Mouse (Mus musculus): ENCODE results near the gene Phlda3. TPM values are rescaled to one million over a fixed set of nuclear protein-coding genes. Genes with fewer than 3 reads are reported as not detected.
A peak's percentile ranks its signal among the peaks of the same experiment; 100 is the strongest.

The Phlda3 gene
- polyA plus RNA-seq (2014; fragmentation: Nextera tagmentation; extraction: Ambion mirVana): 20.7 and 25.1 TPM in 2 replicates

DNA sequence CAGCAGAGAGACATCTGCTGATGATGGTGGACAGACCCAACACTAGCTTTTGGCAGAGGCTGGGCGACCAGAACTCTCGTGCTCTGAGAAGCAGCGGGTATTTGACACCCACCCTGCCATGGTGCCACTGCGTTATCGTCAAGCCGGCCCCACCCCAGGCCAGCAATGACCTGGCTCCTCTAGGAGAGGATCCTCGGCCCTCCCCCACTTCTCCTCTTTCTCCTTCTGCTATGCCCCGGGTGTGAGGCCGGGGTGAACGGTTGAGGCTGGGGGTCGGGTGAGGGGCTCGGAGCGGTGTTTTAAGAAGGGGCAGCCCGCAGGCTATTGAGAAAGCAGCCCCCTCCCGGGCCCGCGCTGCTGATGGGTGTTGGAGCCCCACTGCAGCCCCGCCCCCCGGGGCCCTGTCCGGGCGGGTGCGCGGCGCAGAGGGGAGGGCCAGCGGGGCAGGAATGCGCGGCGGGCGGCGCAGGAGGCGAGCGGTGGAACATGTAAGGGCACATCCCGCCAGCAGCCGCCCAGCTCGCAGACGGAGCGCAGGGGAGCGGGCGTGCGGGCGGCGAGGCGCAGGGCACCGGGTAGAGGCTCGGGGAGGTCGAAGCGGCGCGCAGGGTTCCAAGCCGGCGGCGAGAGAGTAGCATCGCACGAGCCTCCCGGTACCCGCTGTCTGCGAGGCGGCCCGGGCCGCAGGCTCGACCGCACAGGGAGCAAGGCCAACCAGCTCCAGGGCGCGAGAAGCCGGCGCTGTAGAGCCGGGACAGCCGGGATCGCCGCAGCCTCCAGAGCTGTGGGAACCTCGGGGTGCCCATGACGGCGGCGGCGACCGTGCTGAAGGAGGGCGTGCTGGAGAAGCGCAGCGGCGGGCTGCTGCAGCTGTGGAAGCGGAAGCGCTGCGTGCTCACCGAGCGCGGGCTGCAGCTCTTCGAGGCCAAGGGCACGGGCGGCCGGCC, at the start of gene Phlda3:
Gene Phlda3, plus strand, starts transcription at position 475 of the 947 bp plus-strand sequence.
- peak within 1 kb of the TSS; percentile 56 for H3K4me3 ChIP-seq (replicated peaks; ENCODE audit: low read depth, low read length)
- peaks cover 17% of the 10 kb centered on the region for H3K4me1 ChIP-seq (ENCODE audit: control insufficient read depth, insufficient read depth, low read length)
- no peaks in the 10 kb centered on the region for H3K9me3 ChIP-seq (ENCODE audit: control insufficient read depth, low read length)
- peaks cover 5% of the 10 kb centered on the region; the same call in 1 of the 2 replicates for H3K27me3 ChIP-seq (ENCODE audit: control insufficient read depth, insufficient read depth, low read length)
- peak; percentile 79 for DNase-seq
- peak; percentile 88 for ATAC-seq (ENCODE audit: low FRiP score, low TSS enrichment)
- peak within 1 kb of the TSS; percentile 75 for H3K9ac ChIP-seq (replicated peaks; ENCODE audit: low read length)
- H3K4me2 ChIP-seq (ENCODE audit: low read length): peak within 1 kb of the TSS; percentile 94
- under 1% methylated on average over 85 of the region's 90 CpGs for WGBS
- H3K36me3 ChIP-seq (ENCODE audit: control insufficient read depth, insufficient read depth, low read length): no peaks in the 10 kb centered on the region
- H3K27ac ChIP-seq (replicated peaks; ENCODE audit: low read depth, low read length): peak within 1 kb of the TSS; percentile 74

GRCm38 (mm10) chr1:135719486-135719885, 46.4 kb upstream of the Phlda3 start:
- Histone ChIP-seq H3K4me1 (ENCODE audit: control insufficient read depth, insufficient read depth, low read length) (no peaks in the 10 kb centered on the region), H3K9ac (replicated peaks; ENCODE audit: low read length) (no peak overlapping the region), H3K4me2 (ENCODE audit: low read length) (no peak overlapping the region), H3K27me3 (ENCODE audit: control insufficient read depth, insufficient read depth, low read length) (no peaks in the 10 kb centered on the region), H3K4me3 (replicated peaks; ENCODE audit: low read depth, low read length) (no peak overlapping the region), H3K27ac (replicated peaks; ENCODE audit: low read depth, low read length) (no peak overlapping the region), H3K36me3 (ENCODE audit: control insufficient read depth, insufficient read depth, low read length) (no peaks in the 10 kb centered on the region), H3K9me3 (ENCODE audit: control insufficient read depth, low read length) (no peaks in the 10 kb centered on the region)
- ATAC-seq (ENCODE audit: low FRiP score, low TSS enrichment) (peak; percentile 34; the same call in 1 of the 2 replicates), DNase-seq (peak; percentile 87)
- WGBS: 18% methylated on average over 9 of the region's 9 CpGs

GRCm38 (mm10) chr1:135719983-135720382, 45.9 kb upstream of the Phlda3 start, which contains the start of gene Csrp1:
Gene Csrp1 (plus strand): TSS chr1:135720061.
- no peaks in the 10 kb centered on the region for H3K36me3 ChIP-seq (ENCODE audit: control insufficient read depth, insufficient read depth, low read length)
- H3K9ac ChIP-seq (replicated peaks; ENCODE audit: low read length): no peak within 1 kb of the TSS
- H3K27ac ChIP-seq (replicated peaks; ENCODE audit: low read depth, low read length): no peak within 1 kb of the TSS
- DNase-seq (no peak), ATAC-seq (ENCODE audit: low FRiP score, low TSS enrichment) (no peak)
- H3K4me3 ChIP-seq (replicated peaks; ENCODE audit: low read depth, low read length): no peak within 1 kb of the TSS
- H3K4me1 ChIP-seq (ENCODE audit: control insufficient read depth, insufficient read depth, low read length): no peaks in the 10 kb centered on the region
- WGBS: 75% methylated on average over 6 of the region's 6 CpGs
- H3K4me2 ChIP-seq (ENCODE audit: low read length): no peak within 1 kb of the TSS
- H3K27me3 ChIP-seq (ENCODE audit: control insufficient read depth, insufficient read depth, low read length): no peaks in the 10 kb centered on the region
- H3K9me3 ChIP-seq (ENCODE audit: control insufficient read depth, low read length): no peaks in the 10 kb centered on the region

- DNase-seq: no peak
- Histone ChIP-seq H3K4me1 (ENCODE audit: control insufficient read depth, insufficient read depth, low read length) (no peaks in the 10 kb centered on the region), H3K9ac (replicated peaks; ENCODE audit: low read length) (no peak overlapping the region), H3K27me3 (ENCODE audit: control insufficient read depth, insufficient read depth, low read length) (no peaks in the 10 kb centered on the region), H3K4me2 (ENCODE audit: low read length) (no peak overlapping the region), H3K27ac (replicated peaks; ENCODE audit: low read depth, low read length) (no peak overlapping the region), H3K4me3 (replicated peaks; ENCODE audit: low read depth, low read length) (no peak overlapping the region), H3K36me3 (ENCODE audit: control insufficient read depth, insufficient read depth, low read length) (no peaks in the 10 kb centered on the region), H3K9me3 (ENCODE audit: control insufficient read depth, low read length) (no peaks in the 10 kb centered on the region)
- ATAC-seq (ENCODE audit: low FRiP score, low TSS enrichment): no peak
- WGBS: 53% methylated on average over 1 of the region's 1 CpGs
These were observed 42.9 kb upstream of the Phlda3 start for GRCm38 (mm10) chr1:135723016-135723415.

DNA sequence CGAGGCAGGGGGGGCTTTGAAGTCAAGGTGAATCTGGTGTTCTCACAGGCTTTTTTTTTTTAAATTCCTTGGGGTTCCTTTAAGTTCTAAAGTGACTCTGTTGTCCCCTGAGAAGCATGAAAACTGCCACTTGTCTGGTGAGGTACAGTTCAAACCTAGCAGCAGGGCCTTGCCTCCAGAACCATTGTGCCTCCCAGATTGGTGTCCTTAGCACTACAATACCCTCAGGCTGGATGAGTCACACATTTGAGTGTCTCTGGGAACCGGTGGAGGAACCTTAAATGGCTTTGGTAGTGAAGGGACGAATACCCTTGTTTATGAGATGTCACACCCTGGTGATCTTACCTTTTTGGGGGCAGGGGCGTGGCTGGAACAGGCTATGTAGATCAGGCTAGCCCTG, 41.8 kb upstream of the Phlda3 start:
- Histone ChIP-seq H3K4me1 (ENCODE audit: control insufficient read depth, insufficient read depth, low read length) (peaks cover under 1% of the 10 kb centered on the region; the same call in 1 of the 2 replicates), H3K9ac (replicated peaks; ENCODE audit: low read length) (no peak overlapping the region), H3K27me3 (ENCODE audit: control insufficient read depth, insufficient read depth, low read length) (no peaks in the 10 kb centered on the region), H3K27ac (replicated peaks; ENCODE audit: low read depth, low read length) (no peak overlapping the region), H3K4me3 (replicated peaks; ENCODE audit: low read depth, low read length) (no peak overlapping the region), H3K36me3 (ENCODE audit: control insufficient read depth, insufficient read depth, low read length) (no peaks in the 10 kb centered on the region), H3K4me2 (ENCODE audit: low read length) (no peak overlapping the region), H3K9me3 (ENCODE audit: control insufficient read depth, low read length) (no peaks in the 10 kb centered on the region)
- ATAC-seq (ENCODE audit: low FRiP score, low TSS enrichment) (no peak), DNase-seq (no peak)
- 69% methylated on average over 4 of the region's 4 CpGs for WGBS

GRCm38 (mm10) chr1:135725324-135725723, 40.6 kb upstream of the Phlda3 start:
- H3K9ac ChIP-seq (replicated peaks; ENCODE audit: low read length): no peak overlapping the region
- no peak overlapping the region for H3K4me2 ChIP-seq (ENCODE audit: low read length)
- ATAC-seq (ENCODE audit: low FRiP score, low TSS enrichment) (no peak), DNase-seq (no peak)
- no peaks in the 10 kb centered on the region for H3K36me3 ChIP-seq (ENCODE audit: control insufficient read depth, insufficient read depth, low read length)
- no peaks in the 10 kb centered on the region for H3K27me3 ChIP-seq (ENCODE audit: control insufficient read depth, insufficient read depth, low read length)
- H3K27ac ChIP-seq (replicated peaks; ENCODE audit: low read depth, low read length): no peak overlapping the region
- WGBS: 95% methylated on average over 6 of the region's 6 CpGs
- no peaks in the 10 kb centered on the region for H3K9me3 ChIP-seq (ENCODE audit: control insufficient read depth, low read length)
- no peak overlapping the region for H3K4me3 ChIP-seq (replicated peaks; ENCODE audit: low read depth, low read length)
- H3K4me1 ChIP-seq (ENCODE audit: control insufficient read depth, insufficient read depth, low read length): peaks cover 5% of the 10 kb centered on the region; the same call in 1 of the 2 replicates

DNA sequence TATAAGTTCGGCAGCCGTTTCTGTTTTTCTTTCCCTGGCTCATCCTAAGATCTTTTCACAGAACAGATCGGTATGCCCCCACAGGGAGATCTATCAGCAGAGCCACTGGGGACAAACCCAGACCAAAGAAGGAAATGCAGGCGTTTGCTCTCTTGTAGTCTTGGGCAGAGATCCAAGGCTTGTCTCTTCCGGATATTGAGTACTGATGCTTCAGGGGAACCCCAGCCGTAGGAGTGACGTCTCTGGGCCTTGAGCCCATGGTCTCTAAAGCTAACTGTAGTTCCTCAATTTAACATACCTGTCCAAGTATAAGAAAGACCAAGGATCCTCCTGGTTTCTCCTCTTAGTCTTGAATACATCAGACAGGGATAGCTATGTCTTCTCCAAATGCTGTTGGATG, 40.0 kb upstream of the Phlda3 start:
- Histone ChIP-seq H3K4me1 (ENCODE audit: control insufficient read depth, insufficient read depth, low read length) (peaks cover 5% of the 10 kb centered on the region; the same call in 1 of the 2 replicates), H3K27ac (replicated peaks; ENCODE audit: low read depth, low read length) (no peak overlapping the region), H3K9me3 (ENCODE audit: control insufficient read depth, low read length) (no peaks in the 10 kb centered on the region), H3K27me3 (ENCODE audit: control insufficient read depth, insufficient read depth, low read length) (no peaks in the 10 kb centered on the region), H3K36me3 (ENCODE audit: control insufficient read depth, insufficient read depth, low read length) (no peaks in the 10 kb centered on the region), H3K9ac (replicated peaks; ENCODE audit: low read length) (no peak overlapping the region), H3K4me2 (ENCODE audit: low read length) (no peak overlapping the region), H3K4me3 (replicated peaks; ENCODE audit: low read depth, low read length) (no peak overlapping the region)
- ATAC-seq (ENCODE audit: low FRiP score, low TSS enrichment): no peak
- DNase-seq: no peak
- 83% methylated on average over 7 of the region's 7 CpGs for WGBS

DNA sequence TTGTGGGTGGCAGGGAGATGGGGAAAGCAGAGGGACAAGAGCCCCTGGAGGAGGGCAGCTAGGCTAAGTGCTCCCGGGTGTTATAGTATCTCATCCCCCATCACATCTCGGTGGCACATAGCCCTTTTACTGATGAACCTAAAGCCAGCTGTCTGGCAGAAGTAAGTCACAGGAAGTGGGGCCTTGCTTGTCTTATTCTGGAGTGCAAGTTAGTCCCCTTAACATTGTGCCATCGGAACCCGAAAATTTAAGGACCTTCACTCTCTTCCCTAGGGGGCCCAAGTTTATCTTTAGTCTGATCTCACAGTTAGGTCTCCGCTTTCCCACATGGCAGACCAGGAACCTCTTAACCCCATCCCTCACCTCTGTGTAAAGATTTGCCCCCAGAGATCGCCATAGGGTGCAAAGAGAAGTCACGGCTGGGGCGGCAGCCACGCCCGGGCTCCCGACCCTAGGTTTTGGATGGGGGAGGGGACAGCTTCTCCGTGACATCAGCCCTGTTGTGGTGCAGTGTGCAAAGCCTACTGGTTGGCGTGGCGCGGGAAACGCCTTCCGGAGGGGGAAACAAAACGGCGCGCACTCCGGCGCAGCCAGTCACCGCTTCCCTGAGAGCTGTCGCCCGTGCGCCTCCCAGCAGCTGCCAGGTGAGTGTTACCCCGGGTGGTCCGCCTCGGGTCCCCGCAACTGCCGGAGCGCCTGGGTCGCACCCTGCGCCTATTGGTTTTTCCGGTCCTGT, 37.1 kb upstream of the Phlda3 start:
- Histone ChIP-seq H3K9ac (replicated peaks; ENCODE audit: low read length) (peak overlapping the region; percentile 44; the same call in 1 of the 2 replicates), H3K27me3 (ENCODE audit: control insufficient read depth, insufficient read depth, low read length) (no peaks in the 10 kb centered on the region), H3K27ac (replicated peaks; ENCODE audit: low read depth, low read length) (no peak overlapping the region), H3K4me2 (ENCODE audit: low read length) (peak overlapping the region; percentile 89), H3K4me3 (replicated peaks; ENCODE audit: low read depth, low read length) (peak overlapping the region; percentile 45), H3K9me3 (ENCODE audit: control insufficient read depth, low read length) (no peaks in the 10 kb centered on the region), H3K4me1 (ENCODE audit: control insufficient read depth, insufficient read depth, low read length) (peaks cover 11% of the 10 kb centered on the region; the same call in 1 of the 2 replicates), H3K36me3 (ENCODE audit: control insufficient read depth, insufficient read depth, low read length) (no peaks in the 10 kb centered on the region)
- ATAC-seq (ENCODE audit: low FRiP score, low TSS enrichment) (peak; percentile 78), DNase-seq (peak; percentile 88)
- 1% methylated on average over 35 of the region's 35 CpGs for WGBS

Measured in midbrain, embryonic 14.5 days (tissue).